18 mouse cellular contexts compared by ENCODE assay signal in the genomic region with DNA sequence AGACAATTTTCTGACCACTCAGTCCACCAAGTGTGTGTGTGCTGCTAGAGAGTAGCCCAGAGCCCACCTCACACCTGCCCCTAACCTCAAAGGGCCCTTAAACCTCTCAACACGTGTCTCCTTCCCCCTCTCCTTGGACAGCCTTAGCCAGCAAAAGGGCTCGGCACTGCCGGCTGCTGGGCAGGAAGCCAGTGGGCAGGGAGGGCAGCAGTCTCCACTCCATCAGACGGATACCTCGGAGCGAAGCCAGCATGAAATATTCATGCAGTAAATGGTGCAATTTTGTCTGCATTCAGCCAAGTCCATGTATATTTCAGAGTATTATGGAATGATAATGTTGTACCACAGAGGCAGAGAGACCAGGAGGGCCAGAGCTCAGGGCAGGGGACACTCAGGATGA.
A peak's percentile ranks its signal among the peaks of the same experiment; 100 is the strongest.
DNase-seq lines count a peak whose midpoint lies in the region; ATAC-seq and TF ChIP-seq lines count a peak whose summit lies in the region.
"Had no signal": no experiment of that assay in that cellular context is flagged by ENCODE, and none has a peak within 500 bp of the region (broad histone marks: within the 10 kb centered on the region; RNA-seq: fewer than 3 reads in every experiment).

No protein-coding gene starts in this region.

- H3K36me3 ChIP-seq in forebrain, postnatal 0 days (ENCODE audit: insufficient read depth), result no peaks in the 10 kb centered on the region
- no peaks in the 10 kb centered on the region for H3K36me3 ChIP-seq in forebrain, embryonic 15.5 days
- no peaks in the 10 kb centered on the region for H3K36me3 ChIP-seq in kidney, embryonic 16.5 days (ENCODE audit: insufficient read depth, low read length)
- H3K36me3 ChIP-seq: heart, embryonic 12.5 days; limb, embryonic 10.5 days; liver, embryonic 12.5 days; lung, embryonic 15.5 days had no signal

- H3K4me2 ChIP-seq in forebrain, postnatal 0 days (ENCODE audit: low read depth), result no peak overlapping the region
- no peak overlapping the region for H3K4me2 ChIP-seq in forebrain, embryonic 15.5 days (replicated peaks)
- no peak overlapping the region for H3K4me2 ChIP-seq in kidney, embryonic 16.5 days (replicated peaks; ENCODE audit: low read depth, low read length)
- H3K4me2 ChIP-seq: heart, embryonic 12.5 days; liver, embryonic 12.5 days; lung, embryonic 15.5 days had no signal

- WGBS in forebrain, postnatal 0 days, result 24% methylated on average over 6 of the region's 6 CpGs
- WGBS in forebrain, embryonic 15.5 days, result 38% methylated on average over 6 of the region's 6 CpGs
- WGBS in kidney, embryonic 16.5 days, result 63% methylated on average over 6 of the region's 6 CpGs

- no peaks in the 10 kb centered on the region for H3K9me3 ChIP-seq in forebrain, postnatal 0 days (ENCODE audit: low read length)
- no peaks in the 10 kb centered on the region for H3K9me3 ChIP-seq in forebrain, embryonic 15.5 days
- no peaks in the 10 kb centered on the region for H3K9me3 ChIP-seq in kidney, embryonic 16.5 days (ENCODE audit: low read length)
- H3K9me3 ChIP-seq: heart, embryonic 12.5 days; limb, embryonic 10.5 days; liver, embryonic 12.5 days; lung, embryonic 15.5 days had no signal

- H3K27me3 ChIP-seq in forebrain, postnatal 0 days (ENCODE audit: insufficient read depth, low read length), result no peaks in the 10 kb centered on the region
- H3K27me3 ChIP-seq in forebrain, embryonic 15.5 days, result no peaks in the 10 kb centered on the region
- no peaks in the 10 kb centered on the region for H3K27me3 ChIP-seq in kidney, embryonic 16.5 days (ENCODE audit: insufficient read depth, low read length)
- H3K27me3 ChIP-seq: lung, embryonic 15.5 days had no signal

- H3K27ac ChIP-seq in forebrain, postnatal 0 days (ENCODE audit: low read depth, low read length), result no peak overlapping the region
- H3K27ac ChIP-seq in forebrain, embryonic 15.5 days (replicated peaks), result no peak overlapping the region
- no peak overlapping the region for H3K27ac ChIP-seq in kidney, embryonic 16.5 days (ENCODE audit: low read length)
- H3K27ac ChIP-seq: limb, embryonic 10.5 days; liver, embryonic 12.5 days; lung, embryonic 15.5 days had no signal

- H3K4me3 ChIP-seq in forebrain, postnatal 0 days (ENCODE audit: low read depth, low read length), result no peak overlapping the region
- H3K4me3 ChIP-seq in forebrain, embryonic 15.5 days, result no peak overlapping the region
- H3K4me3 ChIP-seq in kidney, embryonic 16.5 days (ENCODE audit: low read length), result no peak overlapping the region
- H3K4me3 ChIP-seq: erythroblast, embryonic 14.5 days; heart, embryonic 12.5 days; limb, embryonic 10.5 days; liver, embryonic 12.5 days; lung, embryonic 15.5 days had no signal

- peak; percentile 42 for DNase-seq in forebrain, postnatal 0 days
- peak; percentile 14 to 55 for DNase-seq in kidney, postnatal 36 days
- DNase-seq in brain, adult 2 months (ENCODE audit: low read depth, low spot score), result peak; percentile 69
- peak; percentile 85 to 90 for DNase-seq in cerebellum, postnatal 10 days
- DNase-seq in Muller cell, postnatal 12 days (ENCODE audit: inconsistent ontology term), result no peak
- DNase-seq in heart, postnatal 4 days, result no peak
- DNase-seq: adrenal gland, adult 2 months; retina, postnatal 1 day; thymus, postnatal 36 days had no signal

- H3K9ac ChIP-seq in forebrain, postnatal 0 days, result no peak overlapping the region
- H3K9ac ChIP-seq in forebrain, embryonic 15.5 days (replicated peaks), result no peak overlapping the region
- H3K9ac ChIP-seq in kidney, embryonic 16.5 days (replicated peaks; ENCODE audit: low read length), result no peak overlapping the region
- H3K9ac ChIP-seq: heart, embryonic 12.5 days; liver, embryonic 12.5 days; lung, embryonic 15.5 days had no signal

- no peaks in the 10 kb centered on the region for H3K4me1 ChIP-seq in forebrain, postnatal 0 days (ENCODE audit: insufficient read depth)
- H3K4me1 ChIP-seq in forebrain, embryonic 15.5 days, result peaks cover 12% of the 10 kb centered on the region
- H3K4me1 ChIP-seq in kidney, embryonic 16.5 days (ENCODE audit: insufficient read depth, low read length), result peaks cover 10% of the 10 kb centered on the region; the same call in 1 of the 2 replicates
- H3K4me1 ChIP-seq: heart, embryonic 12.5 days; liver, embryonic 12.5 days had no signal

- ATAC-seq in forebrain, postnatal 0 days, result no peak
- ATAC-seq in forebrain, embryonic 15.5 days (replicated peaks), result no peak
- ATAC-seq in kidney, embryonic 16.5 days (ENCODE audit: low FRiP score, low TSS enrichment), result no peak
- ATAC-seq: forebrain, embryonic 14.5 days; liver, embryonic 12.5 days; midbrain, embryonic 16.5 days had no signal

- no peak for TF ChIP-seq CTCF in forebrain, postnatal 0 days (IDR thresholded peaks at IDR 0.05; ENCODE audit: low read depth)

Comparison
In these comparisons a context has a peak if more than half of its experiments do, and no peak if none do; other contexts are left out.
1. DNase-seq: peak in forebrain, postnatal 0 days (single experiment), kidney, postnatal 36 days (2 of 2), brain, adult 2 months (single experiment) and cerebellum, postnatal 10 days (2 of 2); none in Muller cell, postnatal 12 days (single experiment) and heart, postnatal 4 days (single experiment).